Mouse (Mus musculus) neural tube, embryonic 11.5 days (tissue): ENCODE measurements around the gene Sema4g. TPM values are rescaled to one million over a fixed set of nuclear protein-coding genes. Genes with fewer than 3 reads are reported as not detected.

Experiments used
- ATAC-seq: fragments of 200-750 bp; cut with Nextera tagmentation; 2 replicates; pipeline ENCODE4 v1.8.0; 2017; ENCODE audit warnings: moderate number of reproducible peaks, mild to moderate bottlenecking, moderate TSS enrichment, moderate library complexity; ENCODE audit not compliant: insufficient read depth, low FRiP score, low TSS enrichment
- DNase-seq: peaks from one replicate; pipeline ENCODE4 v3.0.0-alpha.2; 2015; ENCODE audit warnings: low spot score
- H3K27ac ChIP-seq: fragments of 300-500 bp; sonication (generic); 2 replicates; pipeline ENCODE4 v1.5.1; 2014; ENCODE audit warnings: low read depth, mild to moderate bottlenecking, low read length
- H3K27me3 ChIP-seq: fragments of 300-500 bp; sonication (generic); 2 replicates; pipeline ENCODE4 v1.6.1; 2014; ENCODE audit warnings: mild to moderate bottlenecking, low read length, mixed read lengths; ENCODE audit not compliant: control insufficient read depth, insufficient read depth
- H3K36me3 ChIP-seq: fragments of 300-500 bp; sonication (generic); 2 replicates; pipeline ENCODE4 v1.6.1; 2014; ENCODE audit warnings: mild to moderate bottlenecking, low read length, moderate library complexity, mixed read lengths; ENCODE audit not compliant: control insufficient read depth, insufficient read depth
- H3K4me1 ChIP-seq: fragments of 300-500 bp; sonication (generic); 2 replicates; pipeline ENCODE4 v1.6.1; 2014; ENCODE audit warnings: low read length, mixed read lengths; ENCODE audit not compliant: control insufficient read depth, insufficient read depth
- H3K4me2 ChIP-seq: fragments of 300-500 bp; sonication (generic); 2 replicates; pipeline ENCODE4 v1.6.1; 2014; ENCODE audit warnings: low read depth, mild to moderate bottlenecking, moderate library complexity
- H3K4me3 ChIP-seq: fragments of 300-500 bp; sonication (generic); 2 replicates; pipeline ENCODE4 v1.5.1; 2014; ENCODE audit warnings: low read depth, low read length
- H3K9ac ChIP-seq: fragments of 300-500 bp; sonication (generic); 2 replicates; pipeline ENCODE4 v1.6.1; 2014; ENCODE audit warnings: mild to moderate bottlenecking, low read length
- H3K9me3 ChIP-seq: fragments of 300-500 bp; sonication (generic); 2 replicates; pipeline ENCODE4 v1.6.1; 2016; ENCODE audit warnings: low read length; ENCODE audit not compliant: control insufficient read depth
- WGBS: fragments of 180-500 bp; shearing (Covaris S2); extraction: QIAGEN DNeasy Blood & Tissue Kit; methylation state at CpG from one replicate; pipeline ENCODE4 v1.1.7; 2014; 5-methylcytosine and 5-hydroxymethylcytosine counted together
- polyA plus RNA-seq: library from polyadenylated mRNA; unstranded; fragments of >200 nt; fragmentation: Nextera tagmentation; extraction: Ambion mirVana; gene quantifications from 2 replicates; pipeline ENCODE4 v1.2.1, GENCODE M21; 2014

The Sema4g gene
- polyA plus RNA-seq, 1 experiment from 2014 or later, result 6.6 TPM

- ATAC-seq, result no peak
- no peak overlapping the region for H3K9ac ChIP-seq
- no peak overlapping the region for H3K27ac ChIP-seq
- H3K4me1 ChIP-seq, result peaks cover 3% of the 10 kb centered on the region; the same call in 1 of the 2 replicates
- peaks cover 2% of the 10 kb centered on the region; the same call in 1 of the 2 replicates for H3K36me3 ChIP-seq
- peak overlapping the region; percentile 95 for H3K4me2 ChIP-seq
- no peak for DNase-seq
- no peaks in the 10 kb centered on the region for H3K27me3 ChIP-seq
- H3K9me3 ChIP-seq, result no peaks in the 10 kb centered on the region
- H3K4me3 ChIP-seq, result no peak overlapping the region
- 92% methylated on average over 20 of the region's 20 CpGs for WGBS
These were observed 18.7 kb downstream of the Sema4g start for GRCm38 (mm10) chr19:45007425-45008191.

- peaks cover 5% of the 10 kb centered on the region for H3K4me1 ChIP-seq
- H3K4me3 ChIP-seq, result no peak overlapping the region
- H3K27me3 ChIP-seq, result no peaks in the 10 kb centered on the region
- WGBS, result 90% methylated on average over 4 of the region's 4 CpGs
- no peak overlapping the region for H3K27ac ChIP-seq
- ATAC-seq, result no peak
- peaks cover 2% of the 10 kb centered on the region; the same call in 1 of the 2 replicates for H3K36me3 ChIP-seq
- no peak for DNase-seq
- no peaks in the 10 kb centered on the region for H3K9me3 ChIP-seq
- H3K4me2 ChIP-seq, result no peak overlapping the region
- no peak overlapping the region for H3K9ac ChIP-seq
These were observed 21.7 kb downstream of the Sema4g start for GRCm38 (mm10) chr19:45010646-45011045.

DNA sequence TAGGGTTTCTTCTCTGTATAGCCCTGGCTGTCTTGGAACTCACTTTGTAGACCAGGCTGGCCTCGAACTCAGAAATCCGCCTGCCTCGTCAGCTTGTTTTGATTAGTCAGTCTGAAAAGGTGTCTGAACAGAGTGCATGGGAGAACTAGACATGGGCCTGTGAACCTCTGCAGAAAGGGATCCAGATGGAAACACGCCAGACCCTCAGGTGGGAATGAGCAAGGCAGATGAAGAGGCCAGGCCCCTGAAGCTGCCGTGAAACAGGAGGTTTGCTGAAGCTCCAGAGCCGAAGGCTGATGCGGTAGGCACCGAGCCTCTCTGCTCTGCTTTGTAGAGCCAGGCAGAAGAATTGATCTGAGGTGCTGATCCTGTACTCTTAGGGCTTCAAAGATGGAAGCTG lies 23.3 kb downstream of the Sema4g start:
- no peak overlapping the region for H3K9ac ChIP-seq
- H3K4me1 ChIP-seq, result peaks cover 15% of the 10 kb centered on the region
- H3K4me2 ChIP-seq, result no peak overlapping the region
- 0 out of 2 replicates have a peak overlapping the region, but pooled peaks have one; percentile 23 for H3K27ac ChIP-seq
- H3K36me3 ChIP-seq, result peaks cover 2% of the 10 kb centered on the region; the same call in 1 of the 2 replicates
- ATAC-seq (no peak), DNase-seq (no peak)
- WGBS, result 89% methylated on average over 8 of the region's 8 CpGs
- no peaks in the 10 kb centered on the region for H3K27me3 ChIP-seq
- no peak overlapping the region for H3K4me3 ChIP-seq
- no peaks in the 10 kb centered on the region for H3K9me3 ChIP-seq

- no peak for ATAC-seq
- WGBS, result 49% methylated on average over 6 of the region's 6 CpGs
These were observed 23.7 kb downstream of the Sema4g start for GRCm38 (mm10) chr19:45012636-45013035.

DNA sequence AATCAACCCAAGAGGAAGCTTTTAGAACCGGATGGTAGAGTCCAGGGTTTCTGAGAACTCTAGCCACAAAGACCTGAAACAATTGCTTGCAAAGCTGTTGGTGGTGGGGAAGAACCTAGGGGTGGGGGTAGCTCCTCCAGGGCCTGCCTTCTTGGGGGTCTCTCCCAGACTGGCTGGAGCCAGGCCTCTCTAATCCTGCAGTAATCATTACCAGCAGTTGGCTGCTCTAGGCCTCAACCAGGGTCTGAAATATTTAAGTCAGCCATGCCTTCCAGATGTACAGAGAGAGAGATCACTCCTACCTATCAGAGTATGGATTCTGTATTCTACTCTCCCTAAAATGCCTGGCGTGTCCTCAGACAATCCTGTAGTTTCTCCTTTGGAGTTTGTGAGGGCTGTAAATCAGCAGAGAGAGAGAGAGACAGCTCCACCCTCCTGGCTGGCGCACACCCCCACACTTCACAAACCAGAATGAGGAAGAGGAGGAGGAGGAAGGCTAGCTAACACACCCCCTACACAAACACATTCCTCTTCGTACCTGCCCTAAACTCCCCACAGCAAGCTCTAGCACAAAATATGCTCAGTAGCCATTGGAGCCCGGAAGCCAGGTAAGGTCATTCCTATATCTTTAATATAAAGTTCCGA lies 24.8 kb downstream of the Sema4g start:
- ATAC-seq (no peak), DNase-seq (no peak)
- H3K9me3 ChIP-seq, result no peaks in the 10 kb centered on the region
- WGBS, result 56% methylated on average over 6 of the region's 6 CpGs
- H3K27me3 ChIP-seq, result no peaks in the 10 kb centered on the region
- H3K9ac ChIP-seq, result no peak overlapping the region
- H3K27ac ChIP-seq, result no peak overlapping the region
- peaks cover 2% of the 10 kb centered on the region; the same call in 1 of the 2 replicates for H3K36me3 ChIP-seq
- no peak overlapping the region for H3K4me3 ChIP-seq
- H3K4me2 ChIP-seq, result no peak overlapping the region
- H3K4me1 ChIP-seq, result peaks cover 15% of the 10 kb centered on the region

More at GRCm38 (mm10) chr19:45012636-45013035, 23.7 kb downstream of the Sema4g start:
- Histone ChIP-seq H3K27ac (0 out of 2 replicates have a peak overlapping the region, but pooled peaks have one; percentile 23), H3K27me3 (no peaks in the 10 kb centered on the region), H3K4me1 (peaks cover 15% of the 10 kb centered on the region), H3K9me3 (no peaks in the 10 kb centered on the region), H3K36me3 (peaks cover 2% of the 10 kb centered on the region; the same call in 1 of the 2 replicates), H3K4me2 (no peak overlapping the region), H3K9ac (no peak overlapping the region), H3K4me3 (no peak overlapping the region)
- DNase-seq, result no peak

DNA sequence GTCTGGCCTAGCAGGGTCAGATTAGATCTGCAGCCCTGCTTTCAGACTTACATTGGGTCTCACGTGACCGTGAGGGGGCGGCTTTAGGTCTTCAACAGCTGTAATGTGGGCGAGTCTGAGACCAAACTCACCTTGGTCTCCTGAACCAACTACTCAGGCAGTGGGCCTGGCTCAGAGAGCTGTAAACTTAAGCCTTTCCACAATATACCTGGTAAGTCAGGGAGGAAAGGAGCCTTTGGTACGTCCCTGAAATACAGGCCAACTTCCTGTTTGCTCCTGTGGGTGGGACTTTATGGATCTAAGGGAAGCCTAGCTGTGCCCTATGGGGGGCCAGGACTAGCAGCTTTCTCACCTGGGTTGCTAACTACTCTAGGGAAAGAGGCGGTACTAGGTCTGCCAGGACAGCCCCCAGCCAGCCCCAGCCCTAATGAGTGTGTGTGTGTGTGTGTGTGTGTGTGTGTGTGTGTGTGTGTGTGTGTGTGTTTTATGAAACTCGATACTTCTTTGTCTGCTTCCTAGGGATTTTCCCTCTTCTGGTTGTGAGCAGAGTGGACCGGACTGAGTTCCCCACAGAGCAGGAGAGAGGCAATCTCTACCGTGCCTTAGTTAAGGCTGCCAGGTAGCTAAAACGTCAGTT lies 25.6 kb downstream of the Sema4g start, which contains the start of gene Lzts2:
Lzts2 (plus strand) TSS at position 80 of the 637 bp plus-strand sequence.
- ATAC-seq, result no peak
- peak within 1 kb of the TSS; percentile 58 for H3K27ac ChIP-seq
- WGBS, result 5% methylated on average over 10 of the region's 10 CpGs
- peak within 1 kb of the TSS; percentile 81 for H3K4me3 ChIP-seq
- no peaks in the 10 kb centered on the region for H3K9me3 ChIP-seq
- peak within 1 kb of the TSS; percentile 87 for H3K4me2 ChIP-seq
- peak; percentile 32 for DNase-seq
- peak within 1 kb of the TSS; percentile 94 for H3K9ac ChIP-seq
- H3K36me3 ChIP-seq, result peaks cover 2% of the 10 kb centered on the region; the same call in 1 of the 2 replicates
- H3K27me3 ChIP-seq, result no peaks in the 10 kb centered on the region
- peaks cover 21% of the 10 kb centered on the region for H3K4me1 ChIP-seq

DNA sequence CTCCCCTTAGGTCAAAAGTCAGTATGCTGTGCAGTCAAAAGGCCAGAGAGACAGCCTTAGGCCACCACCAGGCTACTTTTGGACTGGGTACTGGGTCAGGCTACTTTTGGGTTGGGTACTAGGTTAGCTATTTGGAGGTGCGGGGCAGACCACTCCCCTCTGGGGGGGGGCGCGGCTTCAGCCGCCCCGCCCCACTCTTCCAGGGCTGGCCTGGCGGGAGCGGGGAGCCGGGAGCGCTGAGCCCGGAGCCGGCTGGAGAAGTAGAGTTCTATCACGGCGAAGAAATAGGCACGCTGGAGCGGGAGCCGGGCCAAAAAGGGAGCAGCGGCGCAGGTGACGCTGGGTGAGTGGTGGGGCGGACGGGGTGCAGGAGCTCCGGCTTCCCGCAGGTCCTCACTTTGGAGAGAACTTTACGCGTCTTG lies 26.1 kb downstream of the Sema4g start:
- peaks cover 22% of the 10 kb centered on the region for H3K4me1 ChIP-seq

DNA sequence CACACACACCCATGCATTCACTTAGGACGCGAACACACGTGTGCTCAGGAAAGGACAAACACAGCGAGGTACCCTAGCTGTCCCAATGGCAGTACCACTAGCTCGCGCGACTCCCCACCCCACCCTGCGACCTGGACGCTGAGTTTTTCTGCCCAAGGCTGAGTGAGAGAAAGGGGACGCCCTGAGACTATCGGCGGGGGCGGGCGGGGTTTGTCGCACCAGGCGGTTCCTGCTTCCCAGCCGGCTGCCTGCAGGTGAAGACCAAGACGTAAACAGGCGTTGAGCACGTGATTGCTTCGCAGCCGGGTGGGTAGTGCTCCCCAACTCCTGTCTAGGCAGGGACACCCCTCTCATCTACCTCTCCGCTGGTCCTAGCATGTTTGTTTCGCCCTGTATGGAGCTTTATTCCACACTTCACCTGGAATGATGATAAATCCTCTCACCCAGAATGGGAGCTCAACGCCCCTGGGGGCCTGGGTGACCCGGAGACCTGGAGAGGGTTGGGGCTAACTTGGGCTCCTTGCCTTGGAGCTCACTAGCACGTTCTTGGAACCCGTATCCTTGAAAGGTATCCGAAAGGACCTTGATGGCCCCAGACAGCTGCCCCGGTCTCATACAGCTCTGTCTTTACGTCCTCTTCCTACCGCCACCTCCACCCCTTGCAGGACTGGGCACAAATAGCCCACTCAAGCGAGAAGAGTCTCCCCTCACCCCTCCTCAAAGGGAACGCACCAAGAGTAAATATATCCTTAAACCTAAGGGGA lies 26.8 kb downstream of the Sema4g start:
- no peak; the same call in 1 of the 2 replicates for ATAC-seq
- peak; percentile 43 for DNase-seq
- WGBS, result 1% methylated on average over 34 of the region's 34 CpGs
- peak overlapping the region; percentile 81 for H3K4me3 ChIP-seq
- no peaks in the 10 kb centered on the region for H3K9me3 ChIP-seq
- H3K27ac ChIP-seq, result peak overlapping the region; percentile 93
- H3K27me3 ChIP-seq, result no peaks in the 10 kb centered on the region
- peak overlapping the region; percentile 87 for H3K4me2 ChIP-seq
- H3K4me1 ChIP-seq, result peaks cover 28% of the 10 kb centered on the region
- peaks cover 1% of the 10 kb centered on the region; the same call in 1 of the 2 replicates for H3K36me3 ChIP-seq
- peak overlapping the region; percentile 94 for H3K9ac ChIP-seq

More for the DNA sequence above, 26.1 kb downstream of the Sema4g start:
- Histone ChIP-seq H3K36me3 (peaks cover 2% of the 10 kb centered on the region; the same call in 1 of the 2 replicates), H3K27ac (peak overlapping the region; percentile 58), H3K9ac (peak overlapping the region; percentile 94), H3K4me3 (peak overlapping the region; percentile 81), H3K27me3 (no peaks in the 10 kb centered on the region), H3K9me3 (no peaks in the 10 kb centered on the region), H3K4me2 (peak overlapping the region; percentile 87)
- peak; percentile 62 for DNase-seq
- 0% methylated on average over 21 of the region's 25 CpGs for WGBS
- no peak for ATAC-seq
